Mouse (Mus musculus): ENCODE results near the gene Gm14327.
"Not testable (repeated sequence)": the region's sequence is repeated elsewhere in the genome, so short reads cannot be mapped to it uniquely, and the experiment has no call there.

The Gm14327 gene

GRCm38 (mm10) chr2:177897046-177897578, at the start of gene Gm14327:
TSS of gene Gm14327 (plus strand) at chr2:177897096.
- not testable (repeated sequence) for DNase-seq (ENCODE audit: low read depth, low spot score)

DNA sequence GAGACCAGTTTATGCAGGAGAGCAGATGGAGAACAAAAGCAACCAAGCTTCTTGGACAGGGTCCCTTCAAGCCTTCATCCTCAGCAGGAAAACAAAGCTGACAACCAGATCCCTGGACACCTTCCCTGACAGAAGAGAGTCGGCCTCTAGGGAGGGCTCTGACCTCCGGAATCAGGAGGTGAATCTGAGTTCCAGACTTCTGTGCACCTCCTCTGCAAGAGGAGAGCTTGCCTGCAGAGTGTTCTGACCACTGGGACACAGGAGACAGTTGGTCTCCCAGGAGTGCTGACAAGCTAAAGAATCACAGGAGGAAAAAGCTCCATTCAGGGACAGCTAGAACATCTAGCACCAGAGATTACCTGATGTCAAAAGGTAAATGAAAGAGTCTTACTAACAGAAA, 34.6 kb upstream of the Gm14327 start:
- DNase-seq (ENCODE audit: low read depth, low spot score): not testable (repeated sequence)

GRCm38 (mm10) chr2:177887743-177888142, 9.2 kb upstream of the Gm14327 start:
- not testable (repeated sequence) for DNase-seq (ENCODE audit: low read depth, low spot score)

DNA sequence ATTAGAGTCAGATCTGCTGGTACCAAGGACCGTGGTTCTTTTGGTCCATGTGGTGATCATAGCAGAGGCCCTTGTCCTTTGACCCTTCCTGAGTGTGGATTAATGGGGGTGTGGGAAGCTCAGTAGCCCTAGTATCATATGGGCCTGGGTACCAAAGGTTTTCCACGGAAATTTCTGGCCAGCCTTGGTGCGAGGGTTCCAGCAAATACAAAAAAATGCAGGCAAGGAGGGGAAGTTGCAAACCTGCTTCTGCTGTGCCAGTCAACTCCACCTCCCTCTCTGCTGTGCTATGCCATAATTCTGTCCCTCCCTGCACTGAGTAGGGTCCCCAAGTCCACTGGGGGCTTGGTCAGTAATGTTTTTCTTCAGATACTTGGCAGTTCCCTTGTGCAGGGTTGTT, 1.3 kb downstream of the Gm14327 start:
- DNase-seq (ENCODE audit: low read depth, low spot score): not testable (repeated sequence)

DNA sequence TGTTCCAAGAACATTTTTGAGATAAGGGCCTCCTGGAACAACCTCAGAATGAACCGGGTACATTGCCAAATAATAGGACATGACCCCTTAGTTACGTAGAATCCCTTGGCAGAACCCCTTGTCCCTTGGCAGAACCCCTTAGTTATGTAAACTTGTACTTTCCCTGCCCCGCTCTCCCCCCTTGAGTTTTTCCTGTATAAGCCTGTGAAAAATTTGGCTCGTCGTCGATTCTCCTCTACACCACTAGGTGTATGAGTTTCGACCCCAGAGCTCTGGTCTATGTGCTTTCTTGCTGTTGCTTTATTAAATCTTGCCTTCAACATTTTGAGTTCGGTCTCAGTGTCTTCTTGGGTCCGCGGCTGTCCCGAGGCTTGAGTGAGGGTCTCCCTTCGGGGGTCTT, 6.4 kb downstream of the Gm14327 start:
- DNase-seq (ENCODE audit: low read depth, low spot score): not testable (repeated sequence)

- DNase-seq (ENCODE audit: low read depth, low spot score): peak; percentile 13
Measured at GRCm38 (mm10) chr2:177925563-177926103, 28.7 kb downstream of the Gm14327 start, which contains the start of gene Zfp972. TSS of gene Zfp972 (minus strand) at chr2:177925613.

Measured in CD4-positive, CD25-positive, alpha-beta regulatory T cell, adult 2 months (primary cell).